Mouse (Mus musculus): Measurements from ENCODE around the gene 9930021J03Rik. TPM values are rescaled to one million over a fixed set of nuclear protein-coding genes. Genes with fewer than 3 reads are reported as not detected.

9930021J03Rik gene
- total RNA-seq, 4 experiments from 2014 or later = 37.2 to 47.7 (median 42.8) TPM

- DNase-seq (ENCODE audit: low spot score in 2 of 2) = no peak
Observed at GRCm38 (mm10) chr19:29810022-29810421, 4.2 kb upstream of the 9930021J03Rik start.

- DNase-seq (ENCODE audit: low spot score in 2 of 2) = peak in 1 of 2 experiments; percentile 38
Observed at GRCm38 (mm10) chr19:29805101-29805916, 480 bp downstream of the 9930021J03Rik start.

GRCm38 (mm10) chr19:29803946-29804345 is 1.8 kb downstream of the 9930021J03Rik start:
- no peak for DNase-seq (ENCODE audit: low spot score in 2 of 2)

GRCm38 (mm10) chr19:29797371-29797770 is 8.4 kb downstream of the 9930021J03Rik start:
- no peak for DNase-seq (ENCODE audit: low spot score in 2 of 2)

- DNase-seq (ENCODE audit: low spot score in 2 of 2) = no peak
Observed at GRCm38 (mm10) chr19:29787997-29788396, 17.8 kb downstream of the 9930021J03Rik start.

- DNase-seq (ENCODE audit: low spot score in 2 of 2) = no peak
Observed at GRCm38 (mm10) chr19:29782914-29783313, 22.9 kb downstream of the 9930021J03Rik start.

GRCm38 (mm10) chr19:29753939-29754338 is 51.9 kb downstream of the 9930021J03Rik start:
- no peak for DNase-seq (ENCODE audit: low spot score in 2 of 2)

- no peak for DNase-seq (ENCODE audit: low spot score in 2 of 2)
Observed at GRCm38 (mm10) chr19:29750994-29751393, 54.8 kb downstream of the 9930021J03Rik start.

- no peak for DNase-seq (ENCODE audit: low spot score in 2 of 2)
Observed at GRCm38 (mm10) chr19:29743531-29743930, 62.3 kb downstream of the 9930021J03Rik start.

GRCm38 (mm10) chr19:29740661-29741060 is 65.1 kb downstream of the 9930021J03Rik start:
- DNase-seq (ENCODE audit: low spot score in 2 of 2) = no peak

GRCm38 (mm10) chr19:29739608-29740007 is 66.2 kb downstream of the 9930021J03Rik start:
- DNase-seq (ENCODE audit: low spot score in 2 of 2) = no peak

GRCm38 (mm10) chr19:29735421-29735820 is 70.4 kb downstream of the 9930021J03Rik start:
- DNase-seq (ENCODE audit: low spot score in 2 of 2) = no peak

- DNase-seq (ENCODE audit: low spot score in 2 of 2) = no peak
Observed at GRCm38 (mm10) chr19:29718476-29718875, 87.3 kb downstream of the 9930021J03Rik start.

- DNase-seq (ENCODE audit: low spot score in 2 of 2) = no peak
Observed at GRCm38 (mm10) chr19:29717854-29718253, 87.9 kb downstream of the 9930021J03Rik start.

- no peak for DNase-seq (ENCODE audit: low spot score in 2 of 2)
Observed at GRCm38 (mm10) chr19:29713451-29713850, 92.3 kb downstream of the 9930021J03Rik start.

- DNase-seq (ENCODE audit: low spot score in 2 of 2) = no peak
Observed at GRCm38 (mm10) chr19:29709461-29709860, 96.3 kb downstream of the 9930021J03Rik start.

- no peak for DNase-seq (ENCODE audit: low spot score in 2 of 2)
Observed at GRCm38 (mm10) chr19:29708461-29708860, 97.3 kb downstream of the 9930021J03Rik start.

- DNase-seq (ENCODE audit: low spot score in 2 of 2) = no peak
Observed at GRCm38 (mm10) chr19:29708003-29708402, 97.8 kb downstream of the 9930021J03Rik start.

GRCm38 (mm10) chr19:29707314-29707898 is 98.4 kb downstream of the 9930021J03Rik start:
- no peak for DNase-seq (ENCODE audit: low spot score in 2 of 2)

- no peak for DNase-seq (ENCODE audit: low spot score in 2 of 2)
Observed at GRCm38 (mm10) chr19:29704436-29704835, 101.4 kb downstream of the 9930021J03Rik start.

GRCm38 (mm10) chr19:29701707-29702106 is 104.1 kb downstream of the 9930021J03Rik start:
- no peak for DNase-seq (ENCODE audit: low spot score in 2 of 2)

GRCm38 (mm10) chr19:29697245-29697874 is 108.4 kb downstream of the 9930021J03Rik start, which contains the start of gene Mlana:
Mlana (plus strand) TSS chr19:29697824.
- DNase-seq (ENCODE audit: low spot score in 2 of 2) = no peak

Measured in layer of hippocampus, adult 8-10 months (tissue).